Mouse (Mus musculus): Measurements from ENCODE around the gene Camta1.

Camta1 gene

DNA sequence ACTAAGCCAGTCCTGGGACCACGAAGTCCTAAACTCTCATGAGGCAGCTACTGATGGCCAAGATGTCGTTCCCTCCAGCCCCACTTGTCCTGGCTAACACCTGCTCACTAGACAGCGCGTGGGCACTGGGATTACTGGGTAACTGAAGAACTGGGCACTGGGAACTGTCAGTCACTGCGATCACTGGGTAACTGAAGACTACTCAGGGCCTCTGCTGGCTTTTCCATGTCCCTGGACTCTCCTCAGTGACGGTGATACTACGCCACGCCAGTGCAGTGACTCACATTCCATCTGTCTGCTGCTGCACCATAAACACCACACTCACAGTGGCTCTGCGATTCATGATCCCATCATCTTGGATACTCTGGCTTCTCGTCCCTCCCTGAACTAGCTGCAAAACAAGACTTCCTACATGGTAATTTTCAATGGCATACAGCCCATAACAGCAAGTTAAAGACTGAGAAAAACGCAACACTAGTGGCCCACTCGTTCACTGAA lies 81.7 kb downstream of the Camta1 start:
- DNase-seq (ENCODE audit: low read depth, low spot score): no peak

- no peak for DNase-seq (ENCODE audit: low read depth, low spot score)
Measured at GRCm38 (mm10) chr4:151778511-151778910, 83.2 kb downstream of the Camta1 start.

- no peak for DNase-seq (ENCODE audit: low read depth, low spot score)
Measured at GRCm38 (mm10) chr4:151777451-151777850, 84.2 kb downstream of the Camta1 start.

- no peak for DNase-seq (ENCODE audit: low read depth, low spot score)
Measured at GRCm38 (mm10) chr4:151775441-151775840, 86.2 kb downstream of the Camta1 start.

- no peak for DNase-seq (ENCODE audit: low read depth, low spot score)
Measured at GRCm38 (mm10) chr4:151773651-151774050, 88.0 kb downstream of the Camta1 start.

GRCm38 (mm10) chr4:151773007-151773406 lies 88.7 kb downstream of the Camta1 start:
- no peak for DNase-seq (ENCODE audit: low read depth, low spot score)

DNA sequence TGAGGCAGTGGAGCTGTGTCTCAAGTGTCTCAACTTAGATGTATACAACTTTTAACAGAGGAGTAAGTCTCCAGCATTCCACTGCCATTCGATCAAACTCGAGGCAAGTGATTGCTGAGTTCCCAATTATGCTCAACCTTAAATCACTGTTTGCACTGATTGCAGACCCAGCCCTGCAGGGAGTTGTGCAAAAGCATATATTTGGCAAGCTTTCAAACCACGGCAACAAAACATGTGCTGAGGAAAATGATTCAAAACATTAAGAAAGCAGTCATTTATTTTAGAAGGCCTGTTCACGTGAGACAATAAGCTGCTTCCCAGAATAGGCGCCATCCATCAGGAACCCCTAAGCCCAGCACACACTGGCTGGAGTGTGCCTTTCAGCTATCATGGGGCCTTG lies 91.0 kb downstream of the Camta1 start:
- no peak for DNase-seq (ENCODE audit: low read depth, low spot score)

- DNase-seq (ENCODE audit: low read depth, low spot score): no peak
Measured at GRCm38 (mm10) chr4:151767786-151768185, 93.9 kb downstream of the Camta1 start.

DNA sequence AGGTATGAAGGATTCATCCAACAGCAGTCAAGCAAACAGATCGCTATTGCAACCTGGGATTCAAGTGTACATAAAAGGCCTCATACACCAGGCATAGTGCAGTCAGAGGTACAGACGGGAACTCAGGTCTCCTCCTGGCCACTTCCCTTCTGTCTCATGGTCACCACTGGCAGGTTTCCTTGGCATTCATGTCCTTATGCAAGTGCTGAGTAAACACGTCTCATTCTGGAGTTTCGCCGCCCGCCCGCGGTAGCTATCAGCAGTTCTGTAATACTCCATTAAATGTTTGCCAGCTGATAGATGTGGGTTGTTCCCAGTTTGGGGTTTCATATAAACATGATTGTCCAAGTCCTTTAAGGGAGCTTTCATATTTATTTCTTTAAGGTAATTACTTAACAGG lies 94.3 kb downstream of the Camta1 start:
- DNase-seq (ENCODE audit: low read depth, low spot score): no peak

DNA sequence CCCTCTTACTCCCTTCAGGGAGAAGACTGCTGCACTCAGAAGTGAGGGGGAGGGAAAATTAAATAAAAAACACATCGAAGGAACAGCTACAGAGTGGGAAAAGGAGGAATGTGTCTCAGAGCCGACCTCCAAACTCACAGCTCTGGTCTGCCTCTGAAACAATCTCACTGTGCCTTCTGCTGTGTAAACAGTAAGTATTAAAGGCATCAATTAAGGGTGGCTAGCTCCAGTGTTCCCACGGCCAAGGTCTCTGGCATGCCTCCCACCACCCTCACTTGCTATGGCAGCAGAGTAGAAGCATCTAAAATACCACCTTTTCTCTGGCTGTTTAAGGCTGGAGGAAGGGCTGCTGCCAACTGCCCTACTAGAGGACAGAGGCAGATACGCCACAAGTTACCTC lies 96.3 kb downstream of the Camta1 start:
- no peak for DNase-seq (ENCODE audit: low read depth, low spot score)

DNA sequence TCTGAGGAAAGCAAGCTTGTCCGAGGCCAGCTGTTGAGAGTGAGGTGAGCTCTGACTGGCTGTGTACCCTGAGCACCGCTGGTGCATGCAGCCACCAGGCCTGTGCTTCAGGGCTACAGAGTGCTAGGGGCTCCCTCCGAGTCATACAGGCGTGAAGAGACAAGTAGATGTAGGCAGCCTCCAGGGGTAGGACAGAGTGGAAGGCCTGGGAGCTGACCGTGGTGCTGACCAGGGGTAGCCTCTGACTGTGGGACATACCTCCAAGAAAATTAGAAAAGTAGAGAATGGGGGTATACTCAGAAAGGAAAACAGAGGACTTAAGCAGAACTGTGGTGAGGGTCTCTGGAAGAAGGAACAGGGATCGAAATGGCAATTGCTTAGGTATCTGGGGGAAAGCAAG lies 97.7 kb downstream of the Camta1 start:
- no peak for DNase-seq (ENCODE audit: low read depth, low spot score)

GRCm38 (mm10) chr4:151759095-151759494 lies 102.6 kb downstream of the Camta1 start:
- DNase-seq (ENCODE audit: low read depth, low spot score): no peak

DNA sequence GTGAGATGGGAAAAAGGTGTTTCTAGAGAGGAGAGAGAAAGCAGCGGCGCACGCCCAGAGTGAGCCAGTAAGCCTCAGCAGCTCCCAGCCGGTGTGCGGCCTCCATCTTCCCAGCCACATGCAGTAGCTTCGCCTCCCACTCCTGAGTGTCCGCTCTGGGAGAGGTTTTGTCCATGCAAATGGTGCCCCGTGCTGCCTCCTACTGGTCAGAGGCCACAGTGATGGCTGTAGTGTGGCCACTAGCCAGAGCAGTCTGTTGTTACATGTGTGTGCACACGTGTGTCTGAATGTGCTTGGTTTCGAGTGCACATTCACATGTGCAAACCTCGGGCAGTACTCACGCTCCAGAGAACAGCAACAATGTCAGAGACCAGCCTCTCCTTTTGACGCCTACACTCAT lies 103.3 kb downstream of the Camta1 start:
- DNase-seq (ENCODE audit: low read depth, low spot score): no peak

DNA sequence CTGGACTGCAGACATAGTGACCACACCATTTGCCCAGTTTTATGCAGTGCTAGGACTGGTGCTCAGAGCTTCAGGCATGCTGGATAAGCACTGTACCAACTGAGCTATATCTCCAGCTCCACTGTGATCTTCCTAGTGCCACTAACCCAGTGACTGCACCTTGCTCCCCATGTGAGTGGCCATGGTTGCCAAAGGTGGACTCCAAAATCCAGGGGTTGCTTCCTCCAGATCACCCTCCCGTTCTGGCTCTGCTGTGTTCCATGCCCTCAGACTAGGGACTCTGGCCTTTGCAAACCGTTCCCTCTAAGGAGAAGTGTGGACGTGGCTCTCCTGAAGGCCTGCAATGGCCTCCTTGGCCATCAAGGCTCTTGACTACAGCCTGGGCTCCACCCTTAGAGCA lies 104.4 kb downstream of the Camta1 start:
- DNase-seq (ENCODE audit: low read depth, low spot score): no peak

- no peak for DNase-seq (ENCODE audit: low read depth, low spot score)
Measured at GRCm38 (mm10) chr4:151756400-151756799, 105.3 kb downstream of the Camta1 start.

GRCm38 (mm10) chr4:151753231-151753630 lies 108.4 kb downstream of the Camta1 start:
- no peak for DNase-seq (ENCODE audit: low read depth, low spot score)

DNA sequence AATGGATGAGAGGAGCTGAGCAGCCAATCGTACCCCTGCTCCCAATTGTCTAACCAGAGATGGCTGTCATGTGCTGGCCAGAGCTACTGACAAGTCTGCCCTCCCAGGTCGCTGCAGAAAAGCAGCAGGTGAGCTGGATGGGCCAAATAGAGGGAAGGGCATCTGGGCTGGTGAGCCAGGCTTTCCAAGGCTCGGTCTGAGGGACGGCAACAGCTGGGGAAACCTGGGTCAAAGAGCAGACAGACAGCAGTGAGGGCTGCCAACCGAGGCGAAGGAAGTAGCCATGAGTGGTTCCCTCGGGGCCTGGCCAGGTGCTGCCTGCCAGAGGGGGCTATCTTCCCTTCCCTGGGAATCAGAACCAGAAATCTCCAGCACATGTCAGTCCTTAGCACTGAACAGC lies 109.1 kb downstream of the Camta1 start:
- no peak for DNase-seq (ENCODE audit: low read depth, low spot score)

DNA sequence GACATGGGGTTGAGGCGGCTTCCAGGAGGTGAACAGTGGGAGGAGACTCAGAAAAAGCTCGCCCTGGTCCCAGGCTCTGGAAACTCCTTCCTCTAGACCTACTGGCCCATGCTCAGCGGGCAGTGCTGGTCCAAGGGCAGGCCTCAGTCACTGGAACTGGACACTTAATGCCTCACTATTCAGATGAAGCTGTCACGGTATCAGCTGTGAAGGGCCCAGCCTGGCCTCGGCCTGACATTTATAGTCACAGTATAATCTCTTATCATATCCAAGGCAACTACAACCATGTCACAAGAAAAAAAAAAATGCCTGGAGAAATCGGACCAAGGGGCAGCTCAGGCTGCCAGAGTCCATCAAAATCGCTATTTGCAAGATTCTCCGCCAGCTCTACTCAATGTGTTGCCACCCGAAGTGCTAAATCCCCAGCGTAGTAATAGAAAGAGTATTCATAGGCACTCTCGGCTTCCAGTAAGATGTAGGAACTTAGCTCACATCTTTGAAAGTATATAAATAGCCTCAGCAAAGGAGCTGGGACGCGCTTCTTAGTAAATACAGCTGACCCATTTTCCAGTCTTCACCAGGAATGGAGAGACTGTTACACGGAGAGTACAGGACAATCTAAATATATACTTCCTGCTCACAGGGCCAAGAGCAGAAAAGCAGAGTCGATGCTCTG lies 110.3 kb downstream of the Camta1 start:
- no peak for DNase-seq (ENCODE audit: low read depth, low spot score)

DNA sequence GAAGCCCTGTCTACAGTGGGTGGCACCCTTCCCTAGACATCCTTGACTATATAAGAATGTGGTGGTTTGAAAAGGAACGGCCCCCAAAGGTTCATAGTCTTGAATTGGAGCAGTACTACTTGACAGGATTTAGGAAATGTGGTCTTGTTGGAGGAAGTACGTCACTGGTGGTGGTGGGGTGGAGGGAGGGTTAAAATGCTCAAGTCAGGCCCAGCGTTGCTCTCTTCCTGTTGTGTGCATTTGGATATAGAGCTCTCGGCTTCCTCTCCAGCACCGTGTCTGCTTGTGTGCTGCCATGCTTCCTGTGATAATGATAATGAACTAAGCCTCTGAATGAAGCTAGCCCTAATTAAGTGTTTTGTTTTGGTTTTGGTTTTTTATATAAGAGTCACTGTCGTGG lies 114.0 kb downstream of the Camta1 start:
- DNase-seq (ENCODE audit: low read depth, low spot score): no peak

GRCm38 (mm10) chr4:151746002-151746606 lies 115.6 kb downstream of the Camta1 start:
- DNase-seq (ENCODE audit: low read depth, low spot score): no peak

DNA sequence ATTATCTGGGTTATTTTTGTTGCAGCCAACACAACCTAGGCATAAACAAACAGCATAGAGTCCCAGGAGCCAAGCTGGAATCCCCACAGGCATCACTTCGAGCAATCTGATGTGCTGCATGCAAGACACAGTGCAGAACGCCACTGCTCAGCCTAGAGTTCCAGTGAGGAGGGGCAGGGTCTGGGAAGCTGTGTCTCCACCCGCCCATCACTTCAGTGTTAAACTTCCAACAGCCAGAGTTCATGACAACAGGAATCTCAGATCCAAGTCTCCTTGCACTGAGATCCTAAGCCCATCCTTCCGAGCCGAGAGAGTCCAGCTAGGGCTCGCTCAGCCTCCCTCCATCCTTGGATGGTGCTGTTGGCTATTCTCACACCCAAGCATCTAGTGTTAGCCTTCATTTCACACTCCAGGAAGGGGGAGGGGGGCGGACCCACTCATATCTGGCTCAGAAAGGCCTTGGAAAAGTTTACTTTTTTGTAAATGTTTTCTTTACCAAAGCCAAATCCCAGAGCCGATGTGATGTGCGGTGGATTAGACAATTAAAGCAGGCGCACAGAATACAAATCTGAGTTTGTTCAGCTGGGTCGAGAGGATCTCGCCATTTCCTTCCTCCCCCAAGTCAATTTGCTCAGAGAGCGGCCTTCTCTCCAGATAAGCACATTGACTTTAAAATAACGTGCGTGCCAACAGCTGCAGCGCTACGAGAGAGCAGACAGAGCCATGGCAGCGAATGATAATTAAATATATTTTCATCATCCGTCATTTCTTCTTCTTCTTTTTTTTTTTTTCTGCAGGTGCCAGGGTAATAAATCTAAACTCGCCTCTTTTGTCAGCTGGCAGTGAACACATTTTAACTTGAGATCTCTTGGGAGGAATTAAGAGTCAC lies 120.2 kb downstream of the Camta1 start:
- DNase-seq (ENCODE audit: low read depth, low spot score): no peak

GRCm38 (mm10) chr4:151739348-151739956 lies 122.2 kb downstream of the Camta1 start:
- no peak for DNase-seq (ENCODE audit: low read depth, low spot score)

Measured in brain, embryonic 18.5 days (tissue).